Mouse (Mus musculus) T-helper 2 cell (primary cell): ENCODE results near the gene Glo1.
"Not testable (repeated sequence)": the region's sequence is repeated elsewhere in the genome, so short reads cannot be mapped to it uniquely, and the experiment has no call there.

Source experiments
- in situ Hi-C: fragments of 300-600 bp; cut with MboI, MseI; formaldehyde crosslinking; loops from one replicate; pipeline ENCODE4 v1.15.1; 2025; ENCODE audit warnings: high pct_unique_total_duplicates

Glo1 gene

DNA sequence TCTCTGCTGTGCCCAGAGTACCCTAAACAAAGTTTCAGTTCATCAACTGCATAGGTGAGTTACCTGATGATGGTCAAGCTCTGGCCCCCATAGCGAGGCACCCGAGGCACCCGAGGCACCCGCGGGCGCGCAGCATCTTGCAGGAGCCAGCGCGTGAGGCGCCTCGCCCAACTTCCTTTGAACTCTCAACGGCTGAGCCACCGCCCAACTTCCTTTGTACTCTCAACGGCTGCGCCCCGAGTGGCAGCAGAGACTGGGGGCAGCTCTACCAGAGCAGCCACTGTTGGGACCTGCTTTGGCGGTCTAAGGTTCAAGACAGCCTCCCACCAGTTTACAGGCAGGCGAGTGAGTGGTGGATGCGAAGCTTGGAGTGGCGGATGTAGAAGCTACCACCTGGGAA, at the start of gene Glo1:
TSS of gene Glo1 (minus strand) at position 153 of the 400 bp plus-strand sequence.
- in situ Hi-C loops, result not testable (repeated sequence)

DNA sequence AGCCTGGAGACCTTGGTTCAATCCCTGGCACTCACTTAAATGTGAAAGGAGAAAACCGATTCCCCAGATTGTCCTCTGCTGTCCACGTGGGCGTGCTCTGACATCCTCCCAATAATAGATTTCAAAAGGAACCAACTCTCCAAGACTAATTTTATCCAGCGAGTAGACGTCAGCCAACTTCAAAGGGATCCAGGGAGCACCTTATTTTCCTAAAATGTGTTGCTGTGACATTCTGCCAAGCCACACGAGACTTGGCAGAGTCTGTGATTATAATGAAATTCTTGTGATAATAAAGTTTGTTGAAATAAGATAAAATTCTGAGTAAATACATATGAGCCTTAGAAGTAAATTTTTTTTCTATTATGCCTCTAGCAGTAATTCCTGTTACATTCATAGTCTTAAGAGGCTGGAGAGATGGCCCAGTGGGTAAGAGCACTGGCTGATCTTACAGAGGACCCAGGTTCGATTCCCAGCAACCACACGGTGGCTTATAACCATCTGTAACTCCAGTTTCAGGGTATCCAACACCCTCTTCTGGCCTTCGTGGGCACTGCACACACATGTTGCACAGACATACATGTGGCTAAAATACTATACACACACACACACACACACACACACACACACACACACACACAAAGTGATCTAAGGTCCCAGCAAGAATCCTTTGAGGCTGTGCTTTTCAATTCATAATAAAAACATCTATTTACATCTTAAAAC, 48.5 kb upstream of the Glo1 start:
- in situ Hi-C loops, result no loop called here

DNA sequence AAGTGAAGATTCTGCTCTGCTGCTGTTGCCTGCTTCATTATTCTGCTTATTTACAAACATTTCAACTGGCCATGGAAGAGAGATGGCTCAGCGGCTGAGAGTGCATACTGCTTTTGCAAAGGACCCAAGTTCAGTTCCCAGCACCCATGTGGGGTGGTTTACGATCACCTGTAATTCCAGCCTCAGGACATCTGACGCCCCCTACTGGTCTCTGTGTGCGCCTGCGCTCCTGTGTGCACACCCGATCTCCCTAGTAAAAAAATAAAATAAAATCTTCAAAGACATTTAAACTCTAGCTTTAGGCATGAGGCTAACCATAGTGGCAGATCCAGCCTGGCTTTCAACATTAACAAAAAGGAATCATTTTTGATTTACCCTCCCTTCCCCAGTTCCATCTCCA, 46.4 kb upstream of the Glo1 start:
- in situ Hi-C loops, result no loop called here

DNA sequence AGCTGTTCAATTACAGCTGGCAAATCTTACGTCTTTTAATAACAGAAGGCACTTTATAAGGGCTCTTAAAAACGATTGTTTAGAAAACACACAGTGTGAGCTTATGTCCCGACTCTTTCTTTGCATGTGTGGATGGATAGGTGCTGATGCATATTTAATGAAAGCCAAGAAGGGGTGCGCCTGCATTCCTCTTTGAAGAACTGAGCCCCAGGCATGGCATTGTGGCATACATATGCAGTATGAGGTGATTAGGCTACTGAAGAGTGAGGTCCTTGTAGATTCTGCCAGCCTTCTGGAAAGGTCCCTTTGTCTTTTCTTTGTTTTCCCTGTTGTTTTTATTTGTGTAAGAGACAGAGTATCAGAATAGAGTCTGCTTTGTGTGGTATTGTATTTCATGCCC, 45.9 kb upstream of the Glo1 start:
- in situ Hi-C loops, result no loop called here

DNA sequence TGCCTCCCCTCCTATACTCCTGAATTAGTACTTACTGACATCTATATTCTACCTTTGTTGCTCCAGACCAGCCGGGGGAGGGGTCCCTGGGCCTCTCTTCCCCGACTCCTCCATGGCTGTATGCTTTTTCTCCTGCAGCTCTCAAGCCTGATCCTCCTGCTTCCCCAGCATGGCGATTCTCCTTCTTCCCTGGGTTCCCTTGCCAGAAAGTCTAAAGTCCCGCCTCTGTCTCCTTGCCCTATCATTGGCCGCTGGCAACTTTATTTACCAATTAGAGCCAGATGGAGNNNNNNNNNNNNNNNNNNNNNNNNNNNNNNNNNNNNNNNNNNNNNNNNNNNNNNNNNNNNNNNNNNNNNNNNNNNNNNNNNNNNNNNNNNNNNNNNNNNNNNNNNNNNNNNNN, 38.2 kb upstream of the Glo1 start:
- in situ Hi-C loops, result no loop called here

DNA sequence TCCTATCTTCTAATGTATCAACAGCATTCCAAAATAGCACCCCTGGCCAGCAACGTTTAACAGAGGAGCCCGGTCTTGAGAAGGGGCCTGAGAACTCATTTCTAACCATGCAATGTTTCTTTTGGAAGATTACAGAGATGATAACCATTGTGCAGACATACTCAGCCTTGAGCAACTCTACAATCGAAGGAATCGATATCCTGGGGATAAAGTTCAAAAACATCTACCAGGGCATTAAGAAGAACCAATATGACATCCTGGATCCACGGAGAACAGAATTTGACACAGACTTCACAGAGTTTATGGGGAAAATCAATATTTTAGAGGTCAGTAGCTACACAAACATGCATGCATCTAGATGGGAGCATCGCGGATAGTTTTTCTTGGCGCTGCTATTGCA, 36.5 kb upstream of the Glo1 start:
- in situ Hi-C loops, result no loop called here

DNA sequence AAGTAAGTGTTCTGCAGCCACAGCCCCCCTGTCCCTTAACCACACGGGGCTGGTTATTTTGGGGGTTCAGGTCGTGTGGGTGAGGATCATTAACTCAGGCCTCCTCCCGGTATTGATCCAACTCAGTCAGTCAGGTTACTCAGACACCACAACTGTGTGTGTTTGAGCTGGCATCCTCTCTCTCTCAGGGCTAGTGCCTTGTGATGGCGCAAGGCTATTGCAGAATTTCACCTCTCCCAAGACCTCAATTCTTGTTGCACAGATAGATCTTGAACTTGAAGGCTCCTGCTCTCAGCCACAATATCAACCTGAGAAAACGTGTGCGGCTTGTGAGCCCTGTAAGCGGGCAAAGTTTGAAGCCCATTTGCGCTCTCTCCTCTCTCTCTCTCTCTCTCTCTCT, 35.5 kb upstream of the Glo1 start:
- in situ Hi-C loops, result no loop called here

DNA sequence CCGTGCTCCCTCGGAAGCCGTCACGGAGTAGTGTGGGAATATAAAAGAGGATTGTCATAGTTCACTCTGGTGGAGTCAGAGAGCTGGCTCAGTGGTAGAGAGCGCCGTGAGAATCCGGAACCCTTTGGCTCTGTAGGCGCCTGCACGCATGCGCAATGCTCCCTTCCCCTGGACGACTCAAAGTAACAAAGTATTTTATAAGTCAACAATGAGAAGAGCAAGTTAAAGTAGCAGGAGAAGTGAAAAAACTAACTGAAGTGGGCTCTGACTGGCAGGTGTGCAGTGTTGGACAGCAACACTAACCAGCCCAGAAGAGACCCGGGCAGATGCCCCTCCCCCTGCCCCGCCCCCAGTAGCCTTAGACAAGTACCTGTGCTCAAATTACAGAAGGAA, 31.5 kb upstream of the Glo1 start:
- in situ Hi-C loops, result no loop called here

DNA sequence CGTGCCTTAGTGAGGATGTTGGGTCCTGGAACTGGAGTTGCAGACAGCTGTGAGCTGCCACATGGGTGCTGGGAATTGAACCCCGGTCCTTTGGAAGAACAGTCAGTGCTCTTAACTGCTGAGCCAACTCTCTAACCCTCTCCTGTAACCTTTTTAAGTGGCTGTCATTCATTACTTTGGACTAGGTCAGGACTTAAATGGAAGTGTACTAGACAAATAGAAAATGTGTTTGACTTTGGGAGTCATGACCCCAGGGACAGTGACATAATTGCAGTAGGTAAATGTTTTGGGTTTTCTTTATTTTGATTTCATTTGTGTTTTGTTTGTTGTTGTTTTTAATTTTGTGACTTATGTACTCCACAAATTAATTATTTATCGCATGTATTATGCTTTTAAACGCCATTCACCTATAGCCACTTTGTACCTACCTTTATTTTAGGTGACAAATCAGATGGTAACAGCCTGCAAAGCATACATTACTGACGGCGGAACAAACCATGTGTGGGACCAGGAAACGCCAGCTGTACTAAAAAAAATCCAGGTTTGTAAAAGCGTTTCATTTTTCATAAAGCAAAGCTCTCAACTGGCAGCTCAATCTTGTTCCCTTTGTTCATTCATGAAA, 31.0 kb upstream of the Glo1 start:
- in situ Hi-C loops, result no loop called here

DNA sequence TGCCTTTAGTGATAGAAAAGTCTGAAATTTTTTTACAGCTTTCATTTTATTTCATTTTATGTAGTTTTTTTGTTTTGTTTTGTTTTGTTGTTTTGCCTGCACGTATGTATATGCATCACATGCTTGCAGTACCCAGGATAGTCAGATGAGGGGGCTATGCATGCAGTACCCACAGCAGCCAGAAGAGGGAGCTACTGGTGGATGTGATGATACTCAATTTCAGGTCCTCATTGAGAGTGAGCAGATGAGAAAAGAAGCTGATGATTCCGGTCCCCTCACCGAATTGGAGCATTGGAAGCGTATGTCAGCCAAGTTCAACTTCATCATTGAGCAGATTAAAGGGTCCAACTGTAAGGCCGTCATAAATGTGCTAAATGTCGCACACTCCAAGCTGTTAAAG, 26.3 kb upstream of the Glo1 start:
- in situ Hi-C loops, result no loop called here

DNA sequence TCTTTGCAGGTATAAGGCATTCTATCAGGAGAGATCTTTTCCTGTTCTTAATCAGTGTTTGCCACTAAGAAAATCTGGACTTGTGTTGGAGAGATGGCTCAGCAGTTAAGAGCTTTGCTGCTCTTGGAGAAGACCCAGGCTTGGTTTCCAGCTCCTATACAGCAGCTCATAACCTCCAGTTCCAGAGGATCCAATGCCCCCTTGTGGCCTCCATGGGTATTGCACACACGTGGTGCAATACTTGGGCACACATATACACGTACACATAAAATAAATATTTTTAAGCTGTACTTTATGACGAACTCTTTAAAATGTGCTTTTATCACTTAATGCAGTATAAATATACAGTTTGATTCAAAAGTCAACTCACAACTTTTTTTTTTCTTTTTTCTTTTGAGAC, 22.1 kb upstream of the Glo1 start:
- in situ Hi-C loops, result no loop called here

DNA sequence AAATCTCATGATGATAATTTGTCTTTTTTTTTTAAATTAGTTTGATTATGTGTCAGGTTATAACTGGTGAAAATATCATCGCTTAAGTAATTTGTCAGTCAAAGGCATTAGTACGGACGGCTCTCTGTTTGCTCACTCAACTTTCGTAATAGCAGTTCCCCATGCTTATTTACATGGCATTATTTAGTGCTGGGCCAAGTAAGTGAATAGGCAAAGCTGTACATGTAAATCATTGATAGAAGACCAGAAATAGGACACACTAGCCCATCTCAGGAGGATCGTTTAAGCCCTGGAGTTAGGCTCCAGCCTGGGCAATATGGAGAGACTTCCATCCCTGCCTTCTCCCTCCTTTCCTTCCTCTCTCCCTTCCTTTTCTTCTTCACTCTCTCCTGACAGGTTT, 14.2 kb upstream of the Glo1 start:
- in situ Hi-C loops, result no loop called here

DNA sequence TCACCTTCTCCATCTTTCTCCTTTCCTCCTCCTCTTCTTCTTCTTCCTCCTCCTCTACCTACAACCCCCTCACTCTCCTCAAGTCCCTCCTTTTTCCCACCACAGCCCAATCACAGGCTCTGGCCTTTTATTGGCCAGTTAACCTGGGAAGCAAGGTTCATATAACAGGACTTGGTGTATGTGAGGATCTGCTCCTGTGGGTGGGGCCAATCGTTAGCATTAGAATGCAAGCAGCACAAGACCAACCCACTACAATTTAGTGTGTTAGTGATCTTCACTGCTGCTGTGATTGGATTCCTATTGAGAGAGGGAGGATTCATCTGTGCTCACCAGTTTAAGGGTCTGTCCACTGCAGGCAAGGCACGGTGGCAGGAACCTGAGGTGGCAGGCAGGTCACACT, 12.3 kb upstream of the Glo1 start:
- in situ Hi-C loops, result no loop called here

DNA sequence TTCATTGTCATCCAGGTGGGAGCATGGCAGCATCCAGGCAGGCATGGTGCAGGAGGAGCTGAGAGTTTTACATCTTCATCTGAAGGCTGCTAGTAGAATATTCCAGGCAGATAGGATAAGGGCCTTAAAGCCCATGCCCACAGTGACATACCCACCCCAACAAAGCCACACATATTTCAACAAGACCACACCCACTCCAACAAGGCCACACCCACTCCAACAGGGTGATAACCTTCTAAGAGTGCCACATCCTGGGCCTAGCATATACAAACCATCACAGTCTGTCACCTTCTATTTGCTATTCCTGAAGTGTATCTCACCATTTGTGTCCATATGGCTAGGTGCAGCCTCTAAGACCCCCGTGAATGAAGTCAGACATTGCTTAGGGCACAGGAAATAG, 11.0 kb upstream of the Glo1 start:
- in situ Hi-C loops, result no loop called here

DNA sequence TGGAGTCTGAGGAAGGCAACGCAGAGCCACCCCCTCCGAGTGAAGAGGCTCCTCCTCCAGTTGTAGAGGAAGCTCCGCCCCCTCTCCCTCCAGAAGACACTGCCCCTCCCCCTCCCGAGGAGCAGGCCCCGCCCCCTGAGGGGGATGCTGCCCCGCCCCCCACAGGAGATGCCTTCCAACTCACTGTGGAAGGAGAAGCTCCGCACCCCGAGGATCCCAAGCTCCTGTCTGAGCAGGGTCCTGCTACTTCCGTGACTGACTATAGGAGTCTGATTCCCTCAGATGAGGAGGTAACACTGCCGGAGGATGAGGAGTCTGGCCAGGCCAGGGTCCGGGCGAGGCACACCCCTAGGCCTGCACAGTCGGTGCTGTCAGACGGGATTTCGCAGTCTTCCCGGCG, 8.7 kb upstream of the Glo1 start:
- in situ Hi-C loops, result no loop called here

DNA sequence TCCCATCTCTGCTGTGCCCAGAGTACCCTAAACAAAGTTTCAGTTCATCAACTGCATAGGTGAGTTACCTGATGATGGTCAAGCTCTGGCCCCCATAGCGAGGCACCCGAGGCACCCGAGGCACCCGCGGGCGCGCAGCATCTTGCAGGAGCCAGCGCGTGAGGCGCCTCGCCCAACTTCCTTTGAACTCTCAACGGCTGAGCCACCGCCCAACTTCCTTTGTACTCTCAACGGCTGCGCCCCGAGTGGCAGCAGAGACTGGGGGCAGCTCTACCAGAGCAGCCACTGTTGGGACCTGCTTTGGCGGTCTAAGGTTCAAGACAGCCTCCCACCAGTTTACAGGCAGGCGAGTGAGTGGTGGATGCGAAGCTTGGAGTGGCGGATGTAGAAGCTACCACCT, 2.5 kb downstream of the Glo1 start, which contains the start of gene Dnah8:
TSS of gene Dnah8 (plus strand) at position 223 of the 400 bp plus-strand sequence.
- in situ Hi-C loops, result not testable (repeated sequence)

DNA sequence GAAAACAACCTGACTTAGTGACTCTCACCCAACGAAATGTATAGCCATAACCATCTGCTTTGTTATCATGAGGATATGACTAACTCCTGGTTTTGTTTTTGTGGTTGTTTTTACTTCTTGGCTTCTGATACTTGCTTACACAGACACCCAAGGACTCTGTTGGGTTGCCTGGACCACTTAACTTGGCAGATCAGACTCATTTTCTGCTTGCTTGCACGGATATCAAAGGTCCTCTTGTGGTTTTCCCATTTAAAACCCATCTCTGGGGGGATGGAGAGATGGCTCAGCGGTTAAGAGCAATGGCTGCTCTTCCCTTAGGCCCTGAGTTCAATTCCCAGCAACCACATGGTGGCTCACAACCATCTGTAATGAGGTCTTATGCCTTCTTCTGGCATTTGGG, 3.5 kb downstream of the Glo1 start:
- in situ Hi-C loops, result no loop called here

DNA sequence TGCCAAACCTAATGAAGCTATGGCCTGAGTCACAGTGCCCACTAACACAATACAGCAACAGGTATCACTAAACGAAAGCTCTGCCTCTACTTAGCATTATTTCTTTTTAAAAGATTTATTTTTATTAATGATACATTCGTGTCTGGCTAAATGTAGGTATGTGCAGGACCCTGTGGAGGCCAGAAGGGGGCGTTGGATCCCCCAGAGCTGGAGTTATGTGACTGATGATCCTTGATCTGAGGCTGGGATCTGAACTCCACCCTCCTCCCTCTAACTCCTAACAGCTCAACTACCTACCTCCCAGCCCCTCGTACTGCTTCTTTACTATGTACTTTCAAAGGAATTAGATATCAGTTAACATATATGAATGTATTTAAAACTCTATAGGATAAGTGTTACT, 5.2 kb downstream of the Glo1 start:
- in situ Hi-C loops, result no loop called here

DNA sequence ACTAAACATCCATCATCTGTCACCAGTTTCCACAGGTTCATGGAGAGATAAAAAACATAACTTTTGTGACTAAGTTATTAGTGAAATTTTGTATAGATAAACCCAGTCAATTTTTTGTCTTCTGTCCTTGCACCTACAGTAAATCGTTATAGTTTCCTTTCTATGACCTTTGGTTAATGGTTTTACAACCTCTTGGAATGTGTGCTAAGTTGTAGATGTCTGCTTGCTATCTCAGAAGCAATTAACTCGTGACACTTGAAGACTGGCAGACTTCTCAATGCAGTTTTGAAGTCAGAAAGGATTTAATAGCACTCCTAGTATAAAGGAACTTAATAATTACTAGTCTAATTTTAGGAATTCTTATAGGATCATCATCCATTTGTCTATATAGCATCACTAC, 6.1 kb downstream of the Glo1 start:
- in situ Hi-C loops, result no loop called here

DNA sequence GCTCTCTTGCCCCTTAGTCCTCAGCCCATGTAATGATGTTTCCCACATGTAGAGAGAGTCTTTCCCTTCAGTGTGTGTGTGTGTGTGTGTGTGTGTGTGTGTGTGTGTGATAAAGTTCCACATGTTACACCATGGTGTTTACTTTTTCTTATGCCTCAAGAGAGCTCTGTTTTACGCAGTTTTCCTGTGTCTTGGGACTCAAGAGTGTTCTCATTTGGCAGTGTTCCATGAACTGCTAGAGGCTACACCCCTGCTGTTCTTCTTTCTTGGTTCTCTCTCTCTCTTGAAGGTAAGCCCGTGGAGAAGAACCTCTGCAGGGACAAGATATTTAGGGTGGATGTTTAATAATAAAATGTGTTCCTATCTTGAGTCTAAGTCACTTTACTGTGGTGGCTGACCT, 7.5 kb downstream of the Glo1 start:
- in situ Hi-C loops, result no loop called here

DNA sequence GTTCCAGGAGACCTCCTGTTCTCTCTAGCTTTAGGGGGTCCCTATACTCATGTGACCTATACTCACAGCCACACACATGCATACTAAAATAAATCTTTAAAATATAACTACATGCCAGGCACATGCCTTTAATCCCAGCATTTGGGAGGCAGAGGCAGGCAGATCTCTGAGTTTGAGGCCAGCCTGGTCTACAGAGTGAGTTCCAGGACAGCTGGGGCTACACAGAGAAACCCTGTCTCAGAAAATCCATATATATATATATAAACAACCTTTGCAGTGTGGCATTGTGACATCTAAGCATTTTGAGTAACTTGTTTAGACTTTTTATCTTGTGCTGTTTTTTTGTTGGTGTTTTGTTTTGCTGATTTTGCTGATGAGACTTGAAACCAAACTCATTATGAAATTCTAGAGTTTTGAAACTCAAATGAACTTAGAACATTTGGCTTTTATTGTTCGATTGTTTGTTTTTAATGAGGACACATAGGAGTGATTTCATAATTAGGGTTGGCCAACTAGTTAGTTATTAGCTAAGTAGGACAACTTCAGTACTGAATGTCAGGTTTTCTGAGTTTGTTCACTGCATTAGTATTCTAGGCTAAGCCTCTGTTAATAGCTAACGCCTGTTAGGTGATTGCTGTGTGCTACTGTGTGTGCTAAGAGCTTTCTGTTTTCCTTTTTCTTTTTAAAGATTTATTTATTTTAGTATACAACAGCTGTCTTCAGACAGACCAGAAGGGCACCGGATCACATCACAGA, 8.4 kb downstream of the Glo1 start:
- in situ Hi-C loops, result no loop called here

DNA sequence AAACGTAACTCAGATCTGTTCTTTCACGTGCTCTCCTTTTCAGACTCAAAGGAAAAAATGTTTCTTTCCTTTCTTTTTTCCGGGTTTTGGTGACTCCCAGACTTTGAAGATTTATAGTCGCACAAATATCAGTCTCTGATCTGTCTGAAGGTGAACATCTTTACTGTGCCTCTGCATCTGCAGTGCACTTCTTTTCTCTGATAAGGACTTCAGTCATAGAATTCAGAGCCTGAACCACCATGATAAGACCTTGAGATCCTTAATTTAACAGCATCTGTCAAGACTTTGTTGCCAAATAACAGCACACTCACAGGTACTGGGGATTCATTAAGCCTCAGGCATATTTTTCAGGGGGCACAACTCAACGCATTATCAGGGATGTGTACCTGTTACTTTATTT, 10.5 kb downstream of the Glo1 start:
- in situ Hi-C loops, result no loop called here

DNA sequence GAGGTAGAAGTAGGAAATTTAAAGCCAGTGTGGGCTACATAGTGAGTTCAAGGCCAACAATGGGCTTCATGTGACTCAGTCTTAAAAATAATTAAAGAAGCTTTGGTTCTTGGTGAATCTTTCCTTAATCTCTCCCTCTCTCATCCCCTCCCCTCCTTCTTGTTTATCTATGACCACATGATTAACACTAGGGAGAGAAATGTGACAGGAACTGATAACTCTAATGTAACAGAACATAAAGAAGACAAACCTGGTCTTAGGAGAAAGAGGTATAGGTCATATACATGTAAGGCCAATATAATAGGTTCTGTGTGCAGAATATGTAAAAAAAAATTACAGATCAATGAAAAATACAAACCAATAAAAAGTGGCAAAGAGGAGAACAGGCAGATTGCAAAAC, 13.3 kb downstream of the Glo1 start:
- in situ Hi-C loops, result no loop called here
